Comparison of ENCODE assay signal across 8 mouse cellular contexts in genomic region chr2:102279779-102280178, GRCm38 (mm10).
"Had no signal": no experiment of that assay in that cellular context is flagged by ENCODE, and none has a peak within 500 bp of the region (broad histone marks: within the 10 kb centered on the region; RNA-seq: fewer than 3 reads in every experiment).

No protein-coding gene starts in this region.

- DNase-seq: lung, adult 18-20 months; lung, embryonic 14.5 days; lung, postnatal 10 days; midbrain, embryonic 14.5 days; right cerebral cortex, postnatal 14 days; thymus, adult 2 months; thymus, postnatal 25 days; thymus, postnatal 4 days had no signal
